Mouse (Mus musculus) urinary bladder, postnatal 25 days (tissue): ENCODE measurements around the gene Palm2.

Source experiments
- DNase-seq: peaks from one replicate; pipeline ENCODE4 v3.0.0; 2022; ENCODE audit warnings: low spot score

Palm2 gene

GRCm38 (mm10) chr4:57672996-57673906 is 239.2 kb downstream of the Palm2 start:
- peak; percentile 90 for DNase-seq

GRCm38 (mm10) chr4:57674351-57674750 is 240.3 kb downstream of the Palm2 start:
- DNase-seq, result no peak

- peak; percentile 22 for DNase-seq
Observed at GRCm38 (mm10) chr4:57675387-57675786, 241.3 kb downstream of the Palm2 start.

- DNase-seq, result no peak
Observed at GRCm38 (mm10) chr4:57677916-57678315, 243.9 kb downstream of the Palm2 start.

- DNase-seq, result no peak
Observed at GRCm38 (mm10) chr4:57678991-57679457, 245.0 kb downstream of the Palm2 start.

GRCm38 (mm10) chr4:57680186-57680585 is 246.1 kb downstream of the Palm2 start:
- no peak for DNase-seq

GRCm38 (mm10) chr4:57681511-57681910 is 247.5 kb downstream of the Palm2 start:
- no peak for DNase-seq

- no peak for DNase-seq
Observed at GRCm38 (mm10) chr4:57682341-57682740, 248.3 kb downstream of the Palm2 start.

GRCm38 (mm10) chr4:57682944-57683343 is 248.9 kb downstream of the Palm2 start:
- DNase-seq, result no peak

GRCm38 (mm10) chr4:57684676-57685215 is 250.7 kb downstream of the Palm2 start:
- DNase-seq, result no peak

GRCm38 (mm10) chr4:57686736-57687135 is 252.7 kb downstream of the Palm2 start:
- no peak for DNase-seq

GRCm38 (mm10) chr4:57687583-57687982 is 253.5 kb downstream of the Palm2 start:
- DNase-seq, result no peak

GRCm38 (mm10) chr4:57688131-57688530 is 254.1 kb downstream of the Palm2 start:
- DNase-seq, result no peak

GRCm38 (mm10) chr4:57690001-57690400 is 256.0 kb downstream of the Palm2 start:
- no peak for DNase-seq

- DNase-seq, result no peak
Observed at GRCm38 (mm10) chr4:57690805-57691204, 256.8 kb downstream of the Palm2 start.

GRCm38 (mm10) chr4:57694356-57695136 is 260.5 kb downstream of the Palm2 start:
- no peak for DNase-seq

- DNase-seq, result no peak
Observed at GRCm38 (mm10) chr4:57696955-57697354, 262.9 kb downstream of the Palm2 start.

- no peak for DNase-seq
Observed at GRCm38 (mm10) chr4:57697918-57698611, 264.0 kb downstream of the Palm2 start.

- no peak for DNase-seq
Observed at GRCm38 (mm10) chr4:57701576-57701975, 267.5 kb downstream of the Palm2 start.

GRCm38 (mm10) chr4:57703574-57704470 is 269.8 kb downstream of the Palm2 start:
- no peak for DNase-seq

GRCm38 (mm10) chr4:57704575-57704974 is 270.5 kb downstream of the Palm2 start:
- DNase-seq, result no peak
